Mouse (Mus musculus): ENCODE data around the gene Suz12. TPM values are rescaled to one million over a fixed set of nuclear protein-coding genes. Genes with fewer than 3 reads are reported as not detected.
"Not testable (repeated sequence)": the region's sequence is repeated elsewhere in the genome, so short reads cannot be mapped to it uniquely, and the experiment has no call there.

The Suz12 gene
- polyA plus RNA-seq, 1 experiment from 2014 or later, result 18.9 TPM

DNA sequence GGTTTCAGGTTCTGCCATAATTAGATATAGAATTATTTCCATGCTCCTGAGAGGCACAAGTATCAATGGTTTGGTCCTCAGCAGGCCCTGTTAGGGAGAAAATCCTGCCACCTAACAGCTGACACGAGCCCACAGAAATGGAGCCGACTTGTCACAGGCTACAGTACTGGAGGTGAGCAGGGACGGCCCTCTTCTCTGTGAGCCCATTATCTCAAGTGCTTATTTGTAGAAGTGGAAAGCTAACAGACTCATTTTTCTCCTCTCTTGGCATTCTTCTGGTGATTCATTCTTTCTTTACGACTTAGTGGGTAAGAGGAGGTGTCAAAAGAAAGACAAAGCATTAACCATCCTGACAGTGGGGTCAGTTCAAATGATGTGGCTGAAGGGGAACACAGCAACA, 61.8 kb downstream of the Suz12 start:
- Histone ChIP-seq H3K9me3 (ENCODE audit: control insufficient read depth, low read length) (no peaks in the 10 kb centered on the region), H3K27ac (ENCODE audit: low read depth, low read length) (no peak overlapping the region), H3K9ac (replicated peaks; ENCODE audit: low read depth, low read length) (no peak overlapping the region), H3K27me3 (ENCODE audit: control insufficient read depth, insufficient read depth, low read length) (no peaks in the 10 kb centered on the region), H3K36me3 (ENCODE audit: control insufficient read depth, insufficient read depth, low read length) (no peaks in the 10 kb centered on the region; the same call in none of the 2 replicates), H3K4me3 (ENCODE audit: low read depth, low read length) (no peak overlapping the region), H3K4me1 (ENCODE audit: control insufficient read depth, insufficient read depth, low read length) (no peaks in the 10 kb centered on the region), H3K4me2 (ENCODE audit: low read depth, low read length) (no peak overlapping the region)
- ATAC-seq (ENCODE audit: low read depth), result no peak
- 67% methylated on average over 4 of the region's 4 CpGs for WGBS

DNA sequence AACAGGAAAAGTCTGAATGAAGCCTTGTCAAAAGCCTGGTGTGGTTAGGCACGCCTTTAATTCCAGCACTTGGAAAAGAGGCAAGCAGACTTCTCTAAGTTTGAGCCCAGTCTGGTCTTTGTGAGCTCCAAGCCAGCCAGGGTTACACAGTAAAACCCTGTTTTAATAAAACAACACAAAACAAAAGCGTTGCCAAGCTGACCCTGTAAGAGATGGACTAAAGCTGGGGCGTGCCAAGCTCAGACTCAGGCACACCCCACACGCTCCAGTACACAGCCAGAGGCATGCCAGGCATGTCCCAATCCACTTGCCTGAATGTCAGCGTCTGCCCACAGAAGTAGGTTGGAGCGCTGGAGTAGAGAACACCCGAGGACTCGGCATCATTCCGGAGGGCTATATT, 63.2 kb downstream of the Suz12 start:
- Histone ChIP-seq H3K27ac (ENCODE audit: low read depth, low read length) (no peak overlapping the region), H3K36me3 (ENCODE audit: control insufficient read depth, insufficient read depth, low read length) (no peaks in the 10 kb centered on the region; the same call in none of the 2 replicates), H3K4me2 (ENCODE audit: low read depth, low read length) (no peak overlapping the region), H3K4me3 (ENCODE audit: low read depth, low read length) (no peak overlapping the region), H3K9me3 (ENCODE audit: control insufficient read depth, low read length) (no peaks in the 10 kb centered on the region), H3K9ac (replicated peaks; ENCODE audit: low read depth, low read length) (no peak overlapping the region), H3K4me1 (ENCODE audit: control insufficient read depth, insufficient read depth, low read length) (no peaks in the 10 kb centered on the region), H3K27me3 (ENCODE audit: control insufficient read depth, insufficient read depth, low read length) (no peaks in the 10 kb centered on the region)
- WGBS, result 85% methylated on average over 9 of the region's 9 CpGs
- no peak for ATAC-seq (ENCODE audit: low read depth)

DNA sequence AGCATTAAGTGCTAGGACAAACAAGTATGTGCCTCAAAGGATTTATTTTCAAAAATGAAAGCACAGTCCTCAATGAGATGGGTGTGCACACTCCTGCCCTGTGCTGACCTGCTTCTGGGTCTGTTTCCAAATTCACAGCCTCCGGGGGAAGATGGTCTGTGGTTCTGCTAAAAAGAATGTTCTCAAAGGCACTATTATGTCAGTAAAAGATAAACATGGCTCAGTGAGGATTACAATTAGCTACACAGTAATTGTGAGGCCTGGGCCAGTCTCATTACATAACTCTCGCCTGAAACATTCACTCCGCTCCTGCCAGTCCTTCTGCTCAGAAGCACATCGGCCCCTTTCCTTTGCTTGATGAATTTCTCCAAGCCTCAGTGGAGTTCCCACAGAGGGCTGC, 69.3 kb downstream of the Suz12 start:
- no peaks in the 10 kb centered on the region for H3K27me3 ChIP-seq (ENCODE audit: control insufficient read depth, insufficient read depth, low read length)
- H3K4me1 ChIP-seq (ENCODE audit: control insufficient read depth, insufficient read depth, low read length), result 0 out of 2 replicates have a peak, but pooled peaks cover 2% of the 10 kb centered on the region
- H3K4me3 ChIP-seq (ENCODE audit: low read depth, low read length), result no peak overlapping the region
- 48% methylated on average over 4 of the region's 4 CpGs for WGBS
- no peak for ATAC-seq (ENCODE audit: low read depth)
- H3K9me3 ChIP-seq (ENCODE audit: control insufficient read depth, low read length), result no peaks in the 10 kb centered on the region
- no peak overlapping the region for H3K27ac ChIP-seq (ENCODE audit: low read depth, low read length)
- H3K9ac ChIP-seq (replicated peaks; ENCODE audit: low read depth, low read length), result no peak overlapping the region
- H3K36me3 ChIP-seq (ENCODE audit: control insufficient read depth, insufficient read depth, low read length), result no peaks in the 10 kb centered on the region
- no peak overlapping the region for H3K4me2 ChIP-seq (ENCODE audit: low read depth, low read length)

DNA sequence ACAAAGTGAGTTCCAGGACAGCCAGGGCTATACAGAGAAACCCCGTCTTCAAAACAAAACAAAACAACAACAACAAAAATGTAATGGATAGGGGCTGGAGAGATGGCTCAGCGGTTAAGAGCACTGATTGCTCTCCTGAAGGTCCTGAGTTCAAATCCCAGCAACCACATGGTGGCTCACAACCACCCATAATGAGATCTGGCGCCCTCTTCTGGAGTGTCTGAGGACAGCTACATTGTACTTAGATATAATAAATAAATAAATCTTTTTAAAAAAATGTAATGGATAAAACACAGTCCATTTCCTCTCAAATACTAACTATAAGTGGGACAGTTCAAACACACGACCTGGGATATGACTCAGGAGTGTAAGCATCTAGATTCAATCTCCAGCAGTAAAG, 73.5 kb downstream of the Suz12 start:
- H3K9ac ChIP-seq (replicated peaks; ENCODE audit: low read depth, low read length); H3K4me2 ChIP-seq (ENCODE audit: low read depth, low read length); ATAC-seq (ENCODE audit: low read depth); H3K4me3 ChIP-seq (ENCODE audit: low read depth, low read length); H3K9me3 ChIP-seq (ENCODE audit: control insufficient read depth, low read length); H3K36me3 ChIP-seq (ENCODE audit: control insufficient read depth, insufficient read depth, low read length); H3K27ac ChIP-seq (ENCODE audit: low read depth, low read length); H3K4me1 ChIP-seq (ENCODE audit: control insufficient read depth, insufficient read depth, low read length); H3K27me3 ChIP-seq (ENCODE audit: control insufficient read depth, insufficient read depth, low read length): not testable (repeated sequence)
- WGBS, result 86% methylated on average over 4 of the region's 4 CpGs

DNA sequence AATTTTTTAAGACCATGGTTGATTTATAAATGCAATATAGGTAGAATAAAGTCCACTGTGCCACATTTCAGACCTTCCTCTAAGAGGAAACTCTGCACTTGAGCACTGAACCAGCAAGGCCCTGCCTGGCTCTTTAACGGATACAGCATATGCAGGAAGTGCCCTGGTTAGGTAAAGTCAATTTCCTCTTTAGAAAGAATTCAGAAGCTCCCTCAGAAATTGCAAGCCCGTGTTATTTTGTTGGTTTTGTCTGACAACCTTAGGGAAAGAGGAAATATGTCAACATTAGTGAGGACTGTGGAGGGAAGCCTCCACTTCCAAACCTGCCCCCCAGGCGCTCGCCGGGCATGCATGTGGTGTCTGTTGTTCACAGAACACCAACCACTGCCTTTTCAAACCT, 74.7 kb downstream of the Suz12 start:
- Histone ChIP-seq H3K4me2 (ENCODE audit: low read depth, low read length) (no peak overlapping the region), H3K9ac (replicated peaks; ENCODE audit: low read depth, low read length) (no peak overlapping the region), H3K27ac (ENCODE audit: low read depth, low read length) (no peak overlapping the region), H3K27me3 (ENCODE audit: control insufficient read depth, insufficient read depth, low read length) (no peaks in the 10 kb centered on the region), H3K4me3 (ENCODE audit: low read depth, low read length) (no peak overlapping the region), H3K4me1 (ENCODE audit: control insufficient read depth, insufficient read depth, low read length) (no peaks in the 10 kb centered on the region), H3K9me3 (ENCODE audit: control insufficient read depth, low read length) (no peaks in the 10 kb centered on the region), H3K36me3 (ENCODE audit: control insufficient read depth, insufficient read depth, low read length) (no peaks in the 10 kb centered on the region)
- WGBS, result 90% methylated on average over 5 of the region's 5 CpGs
- ATAC-seq (ENCODE audit: low read depth), result no peak

DNA sequence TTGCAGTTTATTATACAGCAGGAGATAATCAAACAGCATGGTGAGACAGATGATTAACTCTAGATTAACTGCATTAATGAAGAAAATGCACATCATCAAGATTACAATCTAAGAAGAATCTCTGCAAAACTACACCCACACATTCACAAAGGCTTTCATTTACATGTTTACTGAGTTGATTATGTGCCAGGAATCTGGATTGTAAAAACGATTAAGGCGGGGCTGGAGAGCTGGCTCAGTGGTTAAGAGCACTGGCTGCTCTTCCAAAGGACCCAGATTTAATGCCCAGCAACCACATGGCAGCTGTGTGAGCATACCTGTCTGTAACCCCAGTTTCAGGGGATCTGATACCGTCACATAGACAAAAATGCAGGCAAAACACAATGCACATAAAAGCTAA, 76.9 kb downstream of the Suz12 start:
- 80% methylated on average over 3 of the region's 3 CpGs for WGBS
- no peak overlapping the region for H3K4me2 ChIP-seq (ENCODE audit: low read depth, low read length)
- H3K36me3 ChIP-seq (ENCODE audit: control insufficient read depth, insufficient read depth, low read length), result no peaks in the 10 kb centered on the region
- no peaks in the 10 kb centered on the region for H3K9me3 ChIP-seq (ENCODE audit: control insufficient read depth, low read length)
- no peak overlapping the region for H3K9ac ChIP-seq (replicated peaks; ENCODE audit: low read depth, low read length)
- H3K27me3 ChIP-seq (ENCODE audit: control insufficient read depth, insufficient read depth, low read length), result no peaks in the 10 kb centered on the region
- H3K4me3 ChIP-seq (ENCODE audit: low read depth, low read length), result no peak overlapping the region
- H3K4me1 ChIP-seq (ENCODE audit: control insufficient read depth, insufficient read depth, low read length), result no peaks in the 10 kb centered on the region
- ATAC-seq (ENCODE audit: low read depth), result no peak
- no peak overlapping the region for H3K27ac ChIP-seq (ENCODE audit: low read depth, low read length)

DNA sequence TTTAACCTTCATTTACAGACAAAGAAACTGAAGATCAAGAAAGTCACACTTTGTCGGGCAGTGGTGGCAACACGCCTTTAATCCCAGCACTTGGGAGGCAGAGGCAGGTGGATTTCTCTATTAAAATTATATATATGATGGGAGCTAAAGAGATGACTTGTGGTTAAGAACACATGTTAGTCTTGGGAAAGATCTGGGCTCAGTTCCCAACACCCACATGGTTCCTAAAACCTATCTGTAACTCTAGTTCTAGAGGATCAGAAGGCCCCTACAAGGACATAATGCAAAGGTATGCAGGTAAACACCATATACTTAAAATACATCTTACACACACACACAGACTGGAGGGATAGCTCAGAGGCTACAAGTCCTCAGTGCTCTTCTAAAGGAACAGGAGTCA, 78.1 kb downstream of the Suz12 start:
- H3K9ac ChIP-seq (replicated peaks; ENCODE audit: low read depth, low read length), result no peak overlapping the region
- H3K4me1 ChIP-seq (ENCODE audit: control insufficient read depth, insufficient read depth, low read length), result no peaks in the 10 kb centered on the region
- H3K27ac ChIP-seq (ENCODE audit: low read depth, low read length), result no peak overlapping the region
- 97% methylated on average over 2 of the region's 2 CpGs for WGBS
- no peak overlapping the region for H3K4me2 ChIP-seq (ENCODE audit: low read depth, low read length)
- no peaks in the 10 kb centered on the region for H3K9me3 ChIP-seq (ENCODE audit: control insufficient read depth, low read length)
- no peaks in the 10 kb centered on the region for H3K27me3 ChIP-seq (ENCODE audit: control insufficient read depth, insufficient read depth, low read length)
- no peaks in the 10 kb centered on the region for H3K36me3 ChIP-seq (ENCODE audit: control insufficient read depth, insufficient read depth, low read length)
- no peak for ATAC-seq (ENCODE audit: low read depth)
- no peak overlapping the region for H3K4me3 ChIP-seq (ENCODE audit: low read depth, low read length)

DNA sequence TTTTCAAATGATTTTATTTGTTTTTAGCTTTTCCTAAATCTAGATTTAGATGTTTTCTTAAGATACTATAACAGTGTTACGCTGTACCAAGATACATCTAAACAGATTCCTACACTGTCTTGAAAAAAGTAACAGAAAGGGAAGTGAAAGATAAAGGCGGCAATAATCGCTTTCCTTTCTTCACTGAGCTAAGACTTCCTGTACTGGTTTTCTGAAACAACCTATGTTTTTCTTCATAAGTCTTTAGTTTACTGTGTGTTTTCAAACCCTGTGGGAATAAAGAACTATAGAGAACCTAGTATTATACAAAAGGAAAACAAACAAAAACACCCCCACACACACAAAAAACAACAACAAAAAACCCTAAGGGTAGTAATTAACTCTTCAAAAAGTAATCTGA, 79.5 kb downstream of the Suz12 start:
- WGBS, result 97% methylated on average over 3 of the region's 3 CpGs
- Histone ChIP-seq H3K9me3 (ENCODE audit: control insufficient read depth, low read length) (no peaks in the 10 kb centered on the region), H3K4me2 (ENCODE audit: low read depth, low read length) (no peak overlapping the region), H3K27me3 (ENCODE audit: control insufficient read depth, insufficient read depth, low read length) (no peaks in the 10 kb centered on the region), H3K36me3 (ENCODE audit: control insufficient read depth, insufficient read depth, low read length) (no peaks in the 10 kb centered on the region), H3K27ac (ENCODE audit: low read depth, low read length) (no peak overlapping the region), H3K4me3 (ENCODE audit: low read depth, low read length) (no peak overlapping the region), H3K9ac (replicated peaks; ENCODE audit: low read depth, low read length) (no peak overlapping the region), H3K4me1 (ENCODE audit: control insufficient read depth, insufficient read depth, low read length) (no peaks in the 10 kb centered on the region)
- no peak for ATAC-seq (ENCODE audit: low read depth)

DNA sequence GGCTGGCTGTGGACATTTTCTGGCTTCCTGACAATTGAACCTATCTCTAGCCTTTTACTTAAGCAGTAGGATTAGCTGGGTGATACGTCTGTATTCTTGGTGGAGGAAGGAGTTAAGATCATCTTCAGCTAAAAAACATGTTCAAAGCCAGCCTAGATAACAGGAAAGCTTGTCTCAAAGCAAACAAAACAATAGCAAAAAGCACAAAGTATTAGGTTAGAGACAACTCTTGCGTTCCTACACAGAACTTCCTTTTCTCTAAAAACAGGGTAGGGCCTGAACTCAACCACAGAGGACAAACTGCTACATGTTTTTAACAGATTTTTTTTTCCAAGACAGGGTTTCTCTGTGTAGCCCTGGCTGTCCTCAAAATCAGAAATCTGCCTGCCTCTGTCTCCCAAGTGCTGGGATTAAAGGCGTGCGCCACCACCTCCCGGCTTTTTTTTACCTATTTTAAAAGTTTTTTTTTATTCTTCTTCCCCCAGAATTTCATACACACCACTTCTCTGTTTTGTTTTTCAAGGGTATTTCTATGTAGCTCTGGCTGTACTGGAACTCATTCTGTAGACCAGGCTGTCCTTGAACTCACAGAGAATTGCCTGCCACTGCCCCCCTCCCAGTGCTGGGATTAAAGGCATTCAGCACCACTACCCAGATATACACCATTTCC, 82.8 kb downstream of the Suz12 start:
- ATAC-seq (ENCODE audit: low read depth), result no peak
- no peaks in the 10 kb centered on the region for H3K27me3 ChIP-seq (ENCODE audit: control insufficient read depth, insufficient read depth, low read length)
- no peak overlapping the region for H3K4me2 ChIP-seq (ENCODE audit: low read depth, low read length)
- WGBS, result 98% methylated on average over 5 of the region's 5 CpGs
- H3K27ac ChIP-seq (ENCODE audit: low read depth, low read length), result no peak overlapping the region
- H3K4me1 ChIP-seq (ENCODE audit: control insufficient read depth, insufficient read depth, low read length), result no peaks in the 10 kb centered on the region; the same call in 1 of the 2 replicates
- H3K4me3 ChIP-seq (ENCODE audit: low read depth, low read length), result no peak overlapping the region
- no peak overlapping the region for H3K9ac ChIP-seq (replicated peaks; ENCODE audit: low read depth, low read length)
- H3K36me3 ChIP-seq (ENCODE audit: control insufficient read depth, insufficient read depth, low read length), result no peaks in the 10 kb centered on the region
- H3K9me3 ChIP-seq (ENCODE audit: control insufficient read depth, low read length), result no peaks in the 10 kb centered on the region
